Mouse (Mus musculus): Measurements from ENCODE around the gene Col19a1.

GRCm38 (mm10) chr1:24461305-24461887 lies 125.9 kb downstream of the Col19a1 start:
- TF ChIP-seq POLR2A (IDR thresholded peaks at IDR 0.05; ENCODE audit: insufficient read length, low read depth) (no peak), USF1 (IDR thresholded peaks at IDR 0.05; ENCODE audit: low read depth) (no peak)
